Mouse (Mus musculus) ES-Bruce4 (cell line): ENCODE results near the gene Dcdc2a.

Experiments
- CTCF ChIP-seq: IDR thresholded peaks from one replicate; pipeline ENCODE4 v1.8.1; 2011; ENCODE audit warnings: low read depth, low read length
- EP300 ChIP-seq: IDR thresholded peaks from 2 replicates; pipeline ENCODE4 v1.6.1; 2011; ENCODE audit warnings: low read depth, low read length; ENCODE audit not compliant: insufficient read depth
- POLR2A ChIP-seq: IDR thresholded peaks from one replicate; pipeline ENCODE4 v1.8.1; 2011; ENCODE audit warnings: low read length; ENCODE audit not compliant: insufficient read depth

DNA sequence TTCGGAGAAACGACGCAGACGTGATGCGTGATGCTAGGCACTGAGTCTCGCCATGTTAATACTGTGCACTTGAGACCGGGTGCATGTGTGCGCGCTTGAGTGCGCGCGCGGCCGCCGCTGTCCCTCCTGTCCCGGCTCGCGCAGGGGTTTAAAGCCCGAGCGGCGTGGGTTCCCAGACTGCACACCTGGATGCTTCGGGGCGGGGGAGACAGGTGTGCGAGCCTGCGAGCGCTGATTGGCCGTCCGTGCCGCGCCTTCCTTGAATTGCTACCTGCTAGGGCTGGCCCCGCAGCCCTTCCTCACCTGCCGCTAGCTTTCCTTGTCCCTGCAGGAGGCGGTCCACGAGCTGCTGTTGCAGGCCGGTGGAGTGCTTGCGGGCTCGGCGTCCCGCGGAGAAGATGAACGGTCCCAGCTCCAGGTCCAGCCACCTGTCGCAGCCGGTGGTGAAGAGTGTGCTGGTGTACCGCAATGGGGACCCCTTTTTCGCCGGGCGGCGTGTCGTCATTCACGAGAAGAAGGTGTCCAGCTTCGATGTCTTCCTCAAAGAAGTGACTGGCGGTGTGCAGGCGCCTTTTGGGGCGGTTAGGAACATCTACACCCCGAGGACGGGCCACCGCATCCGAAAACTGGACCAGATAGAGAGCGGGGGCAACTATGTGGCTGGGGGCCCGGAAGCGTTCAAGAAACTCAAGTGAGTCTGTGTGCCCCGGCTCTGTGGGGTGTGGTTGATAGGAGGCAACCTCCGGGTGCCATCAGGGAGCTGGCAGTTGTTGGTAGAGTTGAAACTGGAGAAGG, at the start of gene Dcdc2a:
- TF ChIP-seq EP300 (no peak), POLR2A (no peak), CTCF (no peak)
